Mouse (Mus musculus) heart, adult 2 months (tissue): ENCODE measurements at regions not wholly inside any gene's neighbourhood (a gene's known extent, or its start where the extent isn't known, plus 50 kb on each side); places are given as distances from the start of the nearest gene placed in this dataset.

Experiments used
- CTCF ChIP-seq: fragments of 200-600 bp; IDR thresholded peaks from 2 replicates; pipeline ENCODE4 v1.8.1; 2022; ENCODE audit warnings: antibody characterized with exemption, mild to moderate bottlenecking, moderate library complexity
- POLR2A ChIP-seq: fragments of 200-500 bp; IDR thresholded peaks from 2 replicates; pipeline ENCODE4 v1.6.1; 2011; ENCODE audit warnings: mild to moderate bottlenecking, low read depth, low read length, control low read depth; ENCODE audit not compliant: insufficient read depth

DNA sequence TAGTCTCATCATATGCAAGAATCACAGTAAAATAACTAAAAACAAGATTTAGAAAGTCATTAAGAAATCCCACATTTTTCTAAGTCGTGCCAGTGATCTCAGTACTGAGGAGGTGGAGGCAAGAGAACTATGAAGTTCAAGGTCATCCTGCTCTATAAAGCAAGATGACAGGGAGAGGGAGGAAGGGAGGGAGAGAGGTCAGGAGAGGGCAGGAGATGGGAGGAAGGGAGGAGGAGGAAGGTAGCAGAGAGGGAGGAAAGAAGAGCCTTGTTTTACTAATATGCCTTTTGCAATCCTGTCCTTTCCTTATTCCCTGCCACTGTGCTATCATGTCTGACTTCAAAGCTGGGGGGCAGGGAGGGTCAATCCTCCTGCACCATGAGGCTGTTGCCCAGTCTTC is 137.3 kb downstream of the Gipc2 start:
- TF ChIP-seq POLR2A (no peak), CTCF (no peak)
